10 mouse cellular contexts compared by ENCODE assay signal in the genomic region with DNA sequence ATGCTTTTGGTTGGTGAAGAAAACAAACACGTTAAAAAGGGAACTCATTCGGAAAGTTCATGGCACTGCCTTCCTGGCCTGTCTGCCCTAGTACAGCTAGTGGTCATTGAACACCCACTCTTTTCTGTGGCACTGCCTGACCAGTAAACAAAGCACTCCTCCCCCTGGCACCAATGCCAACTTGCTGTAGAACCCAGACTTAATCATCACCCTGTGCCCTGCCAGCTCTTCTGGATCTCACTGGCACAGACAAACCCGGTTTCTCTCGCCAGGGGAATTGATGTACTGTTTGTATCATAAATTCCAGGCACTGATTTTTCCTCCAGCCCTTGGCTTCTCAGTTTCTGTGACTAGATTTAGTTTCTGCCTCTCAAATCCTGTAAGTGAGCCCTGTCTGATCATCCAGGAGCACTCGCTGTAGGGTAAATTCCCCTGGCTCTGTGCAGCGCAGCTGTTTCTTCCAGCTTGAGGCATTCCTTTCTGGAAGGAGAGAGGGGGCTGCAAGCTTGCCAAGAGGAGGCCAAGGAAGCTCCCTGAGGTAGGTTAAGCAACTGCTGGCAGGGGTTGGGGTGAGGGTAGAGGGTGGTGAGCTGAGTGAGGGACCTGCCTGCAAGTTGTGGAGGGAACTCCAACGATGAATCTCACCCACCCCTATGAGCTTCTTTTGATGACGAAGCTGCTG. TPM values are rescaled to one million over a fixed set of nuclear protein-coding genes. Genes with fewer than 3 reads are reported as not detected.
A peak's percentile ranks its signal among the peaks of the same experiment; 100 is the strongest.
DNase-seq lines count a peak whose midpoint lies in the region.
"Had no signal": no experiment of that assay in that cellular context is flagged by ENCODE, and none has a peak within 500 bp of the region (broad histone marks: within the 10 kb centered on the region; RNA-seq: fewer than 3 reads in every experiment).

No protein-coding gene starts in this region.

- peak; percentile 54 for DNase-seq in adrenal gland, adult 2 months
- DNase-seq in adrenal gland, adult 8-10 months = no peak
- peak; percentile 28 for DNase-seq in layer of hippocampus, adult 11-12 months (ENCODE audit: low spot score)
- DNase-seq in layer of hippocampus, postnatal 25 days (ENCODE audit: extremely low spot score in 1 of 2, low spot score in 1 of 2) = no peak
- peak; percentile 9 for DNase-seq in urinary bladder, postnatal 14 days (ENCODE audit: low spot score)
- DNase-seq in urinary bladder, postnatal 10 days (ENCODE audit: low spot score) = no peak
- no peak for DNase-seq in embryo, embryonic 9.5 days (ENCODE audit: extremely low spot score)
- no peak for DNase-seq in embryo, embryonic 11 days
- DNase-seq: kidney, postnatal 14 days; liver, embryonic 13.5 days had no signal

RNA-seq across cellular contexts. Expression of a gene that starts 6.0 kb away (rescaled TPM):
- 10 to 100 TPM in 1 of 2 experiments, 1 to 10 TPM in 1; 5.2 to 10.5 TPM for total RNA-seq in adrenal gland, adult 2 months (2021)
- polyA plus RNA-seq in adrenal gland, adult 2 months (2012; rRNA removed) = 2.1 and 2.2 TPM in 2 replicates
- total RNA-seq in adrenal gland, adult 8-10 months (2022) = 10 to 100 TPM; 10.3 to 17.0 (median 11.7) TPM
- 100 to 1,000 TPM; 115 to 119 TPM for total RNA-seq in layer of hippocampus, postnatal 25 days (2021)

RNA-seq across cellular contexts. Expression of a gene that starts 24.3 kb away (rescaled TPM):
- total RNA-seq in adrenal gland, adult 2 months (2021) = 10 to 100 TPM; 20.0 to 24.4 TPM
- 12.4 and 14.8 TPM in 2 replicates for polyA plus RNA-seq in adrenal gland, adult 2 months (2012; rRNA removed)
- 10 to 100 TPM; 18.6 to 24.8 (median 21.6) TPM for total RNA-seq in adrenal gland, adult 8-10 months (2022)
- total RNA-seq in layer of hippocampus, postnatal 25 days (2021) = 10 to 100 TPM; 27.5 to 29.0 TPM

Comparison
In these comparisons a context has a peak if more than half of its experiments do, and no peak if none do; other contexts are left out.
1. DNase-seq: peak in adrenal gland, adult 2 months (single experiment), layer of hippocampus, adult 11-12 months (single experiment) and urinary bladder, postnatal 14 days (single experiment); none in adrenal gland, adult 8-10 months (single experiment), layer of hippocampus, postnatal 25 days (0 of 2), urinary bladder, postnatal 10 days (single experiment), embryo, embryonic 9.5 days (single experiment) and embryo, embryonic 11 days (single experiment).
2. RNA of a gene that starts 6.0 kb away (total RNA-seq): 115 to 119 TPM in layer of hippocampus, postnatal 25 days; 10.3 to 17.0 TPM in adrenal gland, adult 8-10 months and 5.2 to 10.5 TPM in adrenal gland, adult 2 months; every median in the first group is over 4 times any median in the second.